Mouse (Mus musculus) midbrain, embryonic 13.5 days (tissue): ENCODE results near the gene Shq1. TPM values are rescaled to one million over a fixed set of nuclear protein-coding genes. Genes with fewer than 3 reads are reported as not detected.
A peak's percentile ranks its signal among the peaks of the same experiment; 100 is the strongest.

Experiments
- ATAC-seq: fragments of 200-750 bp; cut with Nextera tagmentation; 2 replicates; pipeline ENCODE4 v1.8.0; 2017; ENCODE audit warnings: mild to moderate bottlenecking, moderate TSS enrichment, moderate library complexity
- H3K27ac ChIP-seq: fragments of 300-500 bp; sonication (generic); 2 replicates; pipeline ENCODE4 v1.5.1; 2015; ENCODE audit warnings: inconsistent platforms, mild to moderate bottlenecking, moderate library complexity
- H3K27me3 ChIP-seq: fragments of 300-500 bp; sonication (generic); 2 replicates; pipeline ENCODE4 v1.6.1; 2015; ENCODE audit warnings: mild to moderate bottlenecking, inconsistent platforms
- H3K36me3 ChIP-seq: fragments of 300-500 bp; sonication (generic); 2 replicates; pipeline ENCODE4 v1.6.1; 2015; ENCODE audit warnings: mild to moderate bottlenecking, inconsistent platforms
- H3K4me1 ChIP-seq: fragments of 300-500 bp; sonication (generic); replicated peaks from 2 replicates; pipeline ENCODE4 v1.6.1; 2015; ENCODE audit warnings: inconsistent platforms
- H3K4me2 ChIP-seq: fragments of 300-500 bp; sonication (generic); replicated peaks from 2 replicates; pipeline ENCODE4 v1.6.1; 2015; ENCODE audit warnings: moderate library complexity, mild to moderate bottlenecking, inconsistent platforms
- H3K4me3 ChIP-seq: fragments of 300-500 bp; sonication (generic); replicated peaks from 2 replicates; pipeline ENCODE4 v1.5.1; 2015; ENCODE audit warnings: mild to moderate bottlenecking, inconsistent platforms
- H3K9ac ChIP-seq: fragments of 300-500 bp; sonication (generic); replicated peaks from 2 replicates; pipeline ENCODE4 v1.6.1; 2015; ENCODE audit warnings: mild to moderate bottlenecking, inconsistent platforms
- H3K9me3 ChIP-seq: fragments of 300-500 bp; sonication (generic); 2 replicates; pipeline ENCODE4 v1.6.1; 2016; ENCODE audit warnings: mild to moderate bottlenecking, inconsistent platforms
- WGBS: fragments of 180-500 bp; shearing (Covaris S2); methylation state at CpG from one replicate; pipeline ENCODE4 v1.1.7; 2015; 5-methylcytosine and 5-hydroxymethylcytosine counted together
- polyA plus RNA-seq: library from polyadenylated mRNA; unstranded; fragments of >200 nt; fragmentation: Nextera tagmentation; extraction: Ambion mirVana; gene quantifications from 2 replicates; pipeline ENCODE4 v1.2.1, GENCODE M21; 2015

Gene Shq1
- polyA plus RNA-seq, 1 experiment from 2014 or later, result 12.7 TPM

DNA sequence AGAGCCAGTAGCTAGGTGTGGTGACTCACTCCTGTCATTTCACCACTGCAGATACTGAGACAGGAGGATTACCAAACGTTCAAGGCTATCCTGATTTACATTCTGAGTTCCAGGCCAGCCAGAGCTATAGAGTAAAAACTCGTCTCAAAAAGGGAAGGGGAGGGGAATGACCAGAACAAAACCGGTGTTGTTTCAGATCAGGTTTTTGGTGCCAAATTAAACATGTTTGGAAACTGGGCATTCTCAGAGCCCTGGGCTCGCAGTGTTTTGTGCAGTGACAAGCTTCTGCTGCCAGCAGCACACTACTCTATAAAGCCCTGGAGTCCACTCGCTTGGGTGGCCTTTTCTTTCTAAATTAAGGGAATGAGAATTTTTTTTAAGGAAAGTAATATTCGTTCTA, 8.7 kb downstream of the Shq1 start:
- WGBS, result 74% methylated on average over 6 of the region's 6 CpGs
- Histone ChIP-seq H3K9me3 (no peaks in the 10 kb centered on the region), H3K4me2 (no peak overlapping the region), H3K36me3 (peaks cover 38% of the 10 kb centered on the region), H3K4me1 (no peaks in the 10 kb centered on the region), H3K27ac (no peak overlapping the region), H3K9ac (no peak overlapping the region), H3K4me3 (no peak overlapping the region), H3K27me3 (no peaks in the 10 kb centered on the region)
- no peak for ATAC-seq

GRCm38 (mm10) chr6:100660395-100660794, 10.6 kb downstream of the Shq1 start:
- H3K4me2 ChIP-seq, result no peak overlapping the region
- peaks cover 38% of the 10 kb centered on the region for H3K36me3 ChIP-seq
- H3K27me3 ChIP-seq, result no peaks in the 10 kb centered on the region
- H3K9me3 ChIP-seq, result no peaks in the 10 kb centered on the region
- no peak overlapping the region for H3K4me3 ChIP-seq
- H3K4me1 ChIP-seq, result no peaks in the 10 kb centered on the region
- ATAC-seq, result peak; percentile 67; the same call in 1 of the 2 replicates
- H3K9ac ChIP-seq, result peak overlapping the region; percentile 29; the same call in 1 of the 2 replicates
- 77% methylated on average over 5 of the region's 5 CpGs for WGBS
- H3K27ac ChIP-seq, result peak overlapping the region; percentile 14; the same call in 1 of the 2 replicates

- Histone ChIP-seq H3K36me3 (peaks cover 2% of the 10 kb centered on the region; the same call in 1 of the 2 replicates), H3K27ac (no peak overlapping the region), H3K27me3 (no peaks in the 10 kb centered on the region), H3K4me2 (no peak overlapping the region), H3K4me3 (no peak overlapping the region), H3K9ac (no peak overlapping the region), H3K4me1 (no peaks in the 10 kb centered on the region), H3K9me3 (no peaks in the 10 kb centered on the region)
- ATAC-seq, result peak; percentile 60; the same call in 1 of the 2 replicates
- WGBS, result 70% methylated on average over 3 of the region's 3 CpGs
Measured at GRCm38 (mm10) chr6:100652535-100652934, 18.4 kb downstream of the Shq1 start.

DNA sequence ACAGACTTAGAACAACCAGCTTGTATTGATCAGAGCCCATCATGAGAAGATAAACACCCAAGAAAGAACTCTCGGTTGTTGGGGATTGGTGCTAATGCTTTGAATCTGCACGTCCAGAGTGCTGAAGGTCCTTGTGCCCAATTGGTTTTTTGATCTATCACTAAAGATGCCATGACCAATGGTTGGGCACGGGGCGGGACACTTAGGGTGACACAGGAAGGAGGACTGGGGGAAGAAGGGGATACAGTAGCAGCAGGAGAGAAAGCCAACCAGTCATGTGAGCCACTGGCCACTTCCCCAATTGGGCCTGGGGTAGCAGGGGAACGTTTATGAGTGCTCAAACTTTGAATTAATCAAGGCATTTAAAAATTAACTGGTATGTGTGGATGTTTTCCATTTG, 23.8 kb downstream of the Shq1 start:
- Histone ChIP-seq H3K9me3 (no peaks in the 10 kb centered on the region), H3K27ac (no peak overlapping the region), H3K9ac (no peak overlapping the region), H3K27me3 (no peaks in the 10 kb centered on the region), H3K4me3 (no peak overlapping the region), H3K4me2 (no peak overlapping the region), H3K36me3 (no peaks in the 10 kb centered on the region), H3K4me1 (0 out of 2 replicates have a peak, but pooled peaks cover 5% of the 10 kb centered on the region)
- 80% methylated on average over 5 of the region's 5 CpGs for WGBS
- no peak for ATAC-seq

DNA sequence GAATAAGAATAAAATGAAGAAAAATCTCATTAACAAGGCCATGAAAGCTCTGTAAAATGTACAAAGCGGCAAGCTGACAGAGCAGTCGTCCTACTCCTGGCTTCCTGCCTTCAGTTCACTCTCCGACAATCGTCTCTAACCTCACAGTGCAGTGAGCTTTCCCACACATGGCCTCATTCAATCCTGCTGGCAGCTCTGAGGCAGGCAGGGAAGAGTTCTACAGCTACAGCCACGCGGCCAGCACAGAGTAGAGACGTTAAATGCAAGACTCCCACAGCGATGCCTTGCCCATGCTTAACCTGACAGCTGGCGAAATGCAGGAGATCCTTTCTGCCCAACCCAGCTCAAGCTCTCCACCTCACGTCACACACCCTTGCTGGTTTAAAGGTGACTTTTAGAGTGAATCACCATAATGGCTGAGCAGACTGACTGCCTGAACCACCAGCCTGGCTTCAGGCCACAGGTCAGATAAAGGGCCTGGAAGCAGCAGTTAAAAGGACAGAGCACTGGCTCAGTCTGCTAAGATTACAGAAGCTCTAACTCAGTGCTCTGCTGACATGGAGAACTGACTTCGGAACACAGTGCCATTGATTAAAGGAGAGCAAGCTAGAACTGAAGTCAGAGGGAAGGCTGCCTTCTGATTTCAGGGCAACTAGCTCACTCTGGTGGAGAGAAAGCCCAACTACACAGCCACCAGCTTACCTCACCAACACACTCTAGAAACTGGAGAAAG, 25.3 kb downstream of the Shq1 start:
- 73% methylated on average over 11 of the region's 11 CpGs for WGBS
- H3K4me3 ChIP-seq, result no peak overlapping the region
- 0 out of 2 replicates have a peak overlapping the region, but pooled peaks have one; percentile 7 for H3K27ac ChIP-seq
- no peak overlapping the region for H3K4me2 ChIP-seq
- peak; percentile 83 for ATAC-seq
- no peaks in the 10 kb centered on the region for H3K36me3 ChIP-seq
- H3K9me3 ChIP-seq, result no peaks in the 10 kb centered on the region
- 0 out of 2 replicates have a peak overlapping the region, but pooled peaks have one; percentile 19 for H3K9ac ChIP-seq
- no peaks in the 10 kb centered on the region for H3K27me3 ChIP-seq
- 0 out of 2 replicates have a peak, but pooled peaks cover 5% of the 10 kb centered on the region for H3K4me1 ChIP-seq

DNA sequence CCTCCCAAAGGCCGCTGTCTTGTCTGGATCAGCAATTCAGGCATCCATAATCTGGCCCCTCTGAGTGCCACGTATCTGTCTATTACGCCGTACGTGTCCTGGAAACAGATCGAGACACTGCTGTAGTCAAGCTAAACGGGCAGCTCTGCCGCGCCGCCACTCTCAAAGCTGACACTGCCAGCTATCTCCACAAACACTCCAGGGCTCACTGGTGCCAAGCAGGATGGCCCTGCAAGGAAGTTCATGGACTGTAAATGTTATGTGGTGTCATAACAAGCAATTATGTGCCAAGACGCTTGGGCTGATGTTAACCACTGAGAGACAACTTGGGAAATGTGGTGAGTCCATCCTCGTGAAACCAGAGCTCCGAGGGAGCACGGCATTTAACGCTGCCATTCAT, 26.3 kb downstream of the Shq1 start:
- no peaks in the 10 kb centered on the region for H3K36me3 ChIP-seq
- H3K9ac ChIP-seq, result no peak overlapping the region
- H3K4me2 ChIP-seq, result no peak overlapping the region
- no peaks in the 10 kb centered on the region for H3K9me3 ChIP-seq
- WGBS, result 81% methylated on average over 15 of the region's 15 CpGs
- ATAC-seq, result no peak
- no peaks in the 10 kb centered on the region for H3K27me3 ChIP-seq
- H3K27ac ChIP-seq, result no peak overlapping the region
- 0 out of 2 replicates have a peak, but pooled peaks cover 5% of the 10 kb centered on the region for H3K4me1 ChIP-seq
- H3K4me3 ChIP-seq, result no peak overlapping the region

DNA sequence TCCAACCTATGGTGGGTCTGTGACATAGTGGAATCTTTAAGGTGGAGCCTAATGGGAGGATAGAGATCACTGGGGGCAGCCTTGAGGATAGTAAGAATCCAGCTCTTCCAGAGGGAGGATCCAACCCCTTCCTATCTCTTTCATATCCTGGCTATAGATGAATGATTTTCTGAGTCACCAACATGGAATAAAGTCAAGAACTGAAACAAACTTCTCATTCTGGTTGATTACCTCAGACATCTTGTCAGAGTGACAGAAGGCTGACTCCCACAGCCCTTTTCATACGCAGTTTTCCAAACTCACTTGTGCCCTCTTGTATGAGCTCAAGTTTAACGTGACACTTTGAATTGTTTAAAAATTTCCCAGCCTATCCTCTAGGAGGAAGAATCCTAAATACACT, 28.2 kb downstream of the Shq1 start:
- H3K9ac ChIP-seq, result no peak overlapping the region
- WGBS, result 84% methylated on average over 2 of the region's 2 CpGs
- no peak overlapping the region for H3K4me2 ChIP-seq
- ATAC-seq, result no peak
- H3K4me3 ChIP-seq, result no peak overlapping the region
- H3K36me3 ChIP-seq, result no peaks in the 10 kb centered on the region
- no peaks in the 10 kb centered on the region for H3K9me3 ChIP-seq
- H3K4me1 ChIP-seq, result 0 out of 2 replicates have a peak, but pooled peaks cover 5% of the 10 kb centered on the region
- no peaks in the 10 kb centered on the region for H3K27me3 ChIP-seq
- H3K27ac ChIP-seq, result no peak overlapping the region

GRCm38 (mm10) chr6:100640591-100640990, 30.4 kb downstream of the Shq1 start:
- WGBS, result 100% methylated on average over 1 of the region's 1 CpGs
- no peaks in the 10 kb centered on the region for H3K27me3 ChIP-seq
- 0 out of 2 replicates have a peak, but pooled peaks cover 2% of the 10 kb centered on the region for H3K4me1 ChIP-seq
- H3K9me3 ChIP-seq, result no peaks in the 10 kb centered on the region
- H3K27ac ChIP-seq, result no peak overlapping the region
- no peak overlapping the region for H3K9ac ChIP-seq
- ATAC-seq, result no peak
- no peak overlapping the region for H3K4me3 ChIP-seq
- H3K36me3 ChIP-seq, result peaks cover 3% of the 10 kb centered on the region; the same call in 1 of the 2 replicates
- no peak overlapping the region for H3K4me2 ChIP-seq

DNA sequence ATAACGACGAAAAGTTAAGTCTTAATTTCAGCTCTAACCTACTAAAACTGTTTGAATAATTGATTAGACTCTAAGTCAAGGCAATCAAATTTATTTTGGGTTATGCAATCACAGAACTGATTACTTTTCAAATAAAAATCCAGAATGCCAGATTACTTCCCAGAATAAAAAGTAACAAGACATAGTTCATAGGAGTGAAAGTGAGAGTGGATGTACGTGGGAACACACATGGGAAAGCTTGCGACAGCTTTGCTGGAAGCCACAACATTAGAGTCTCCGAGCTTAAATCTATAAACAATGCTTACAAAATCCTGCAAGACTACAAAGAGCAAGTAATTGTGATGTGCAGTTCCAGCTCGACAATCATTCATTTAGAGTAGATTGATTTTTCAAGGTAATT, 41.9 kb downstream of the Shq1 start:
- Histone ChIP-seq H3K9ac (no peak overlapping the region), H3K4me1 (no peaks in the 10 kb centered on the region), H3K9me3 (no peaks in the 10 kb centered on the region), H3K27me3 (no peaks in the 10 kb centered on the region), H3K4me2 (no peak overlapping the region), H3K36me3 (no peaks in the 10 kb centered on the region), H3K27ac (no peak overlapping the region), H3K4me3 (no peak overlapping the region)
- 86% methylated on average over 6 of the region's 6 CpGs for WGBS
- no peak for ATAC-seq

DNA sequence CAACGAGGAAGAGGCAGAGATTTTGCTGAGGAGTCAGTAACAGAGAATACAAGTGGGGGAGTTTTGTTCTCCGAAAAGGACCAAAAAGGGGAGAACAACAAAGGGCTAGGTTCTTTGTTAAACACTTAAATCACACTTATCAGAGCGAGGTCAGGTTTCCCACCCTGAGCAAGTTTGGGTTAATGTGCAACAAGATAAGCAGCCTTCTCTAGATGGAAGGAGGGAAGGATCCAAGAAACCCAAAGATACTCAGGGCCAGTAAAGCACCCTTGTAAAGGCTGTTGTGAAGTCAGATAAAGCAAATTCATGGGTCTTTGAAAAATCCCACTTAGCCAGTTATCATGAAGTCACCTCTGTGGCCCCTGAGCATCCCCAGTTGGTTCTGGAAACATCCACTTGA, 42.7 kb downstream of the Shq1 start:
- Histone ChIP-seq H3K27ac (no peak overlapping the region), H3K4me3 (no peak overlapping the region), H3K36me3 (no peaks in the 10 kb centered on the region), H3K9me3 (no peaks in the 10 kb centered on the region), H3K9ac (no peak overlapping the region), H3K4me2 (no peak overlapping the region), H3K27me3 (no peaks in the 10 kb centered on the region), H3K4me1 (no peaks in the 10 kb centered on the region)
- 80% methylated on average over 3 of the region's 3 CpGs for WGBS
- no peak for ATAC-seq

GRCm38 (mm10) chr6:100623922-100624321, 47.0 kb downstream of the Shq1 start:
- H3K27ac ChIP-seq, result no peak overlapping the region
- no peaks in the 10 kb centered on the region for H3K27me3 ChIP-seq
- H3K4me2 ChIP-seq, result no peak overlapping the region
- no peak overlapping the region for H3K4me3 ChIP-seq
- H3K4me1 ChIP-seq, result no peaks in the 10 kb centered on the region
- ATAC-seq, result no peak
- H3K9me3 ChIP-seq, result no peaks in the 10 kb centered on the region
- no peaks in the 10 kb centered on the region for H3K36me3 ChIP-seq
- no peak overlapping the region for H3K9ac ChIP-seq
- WGBS, result 89% methylated on average over 2 of the region's 2 CpGs

DNA sequence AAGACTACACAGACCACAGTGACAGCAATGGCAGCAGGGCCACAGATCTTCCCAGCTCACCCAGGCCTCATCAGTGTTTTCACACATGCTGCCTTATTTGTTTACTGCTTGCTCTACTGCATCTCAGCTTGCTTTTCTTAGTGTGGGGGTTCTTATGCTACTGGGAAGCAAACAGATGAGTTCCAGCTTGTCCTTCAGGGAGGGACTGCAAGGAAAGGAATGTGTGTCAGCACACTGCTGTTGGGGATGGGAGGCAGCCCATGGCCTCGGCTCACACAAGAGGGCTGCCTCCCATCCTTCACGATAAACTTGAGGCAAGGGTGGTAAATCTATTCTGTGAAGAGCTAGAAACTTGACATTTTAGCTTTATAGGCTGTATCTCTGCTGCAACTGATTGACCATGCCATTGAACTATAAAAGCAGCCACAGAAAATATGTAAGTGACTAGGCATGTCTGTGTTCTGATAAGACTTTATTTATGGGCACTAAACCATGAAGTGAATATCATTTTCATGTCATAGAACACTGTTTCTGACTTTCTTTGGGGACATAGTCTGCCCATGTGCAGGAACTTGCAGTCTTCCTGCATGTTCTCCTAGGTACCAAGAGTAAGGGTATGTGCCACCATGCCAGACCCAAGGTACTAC, 48.0 kb downstream of the Shq1 start:
- no peak overlapping the region for H3K9ac ChIP-seq
- H3K4me1 ChIP-seq, result no peaks in the 10 kb centered on the region
- no peak for ATAC-seq
- H3K36me3 ChIP-seq, result no peaks in the 10 kb centered on the region
- H3K9me3 ChIP-seq, result no peaks in the 10 kb centered on the region
- H3K27me3 ChIP-seq, result no peaks in the 10 kb centered on the region
- H3K4me2 ChIP-seq, result no peak overlapping the region
- WGBS, result 83% methylated on average over 2 of the region's 2 CpGs
- no peak overlapping the region for H3K27ac ChIP-seq
- H3K4me3 ChIP-seq, result no peak overlapping the region
